Mouse (Mus musculus) urinary bladder, postnatal 10 days (tissue): ENCODE measurements at regions not wholly inside any gene's neighbourhood (a gene's known extent, or its start where the extent isn't known, plus 50 kb on each side); places are given as distances from the start of the nearest gene placed in this dataset.
A peak's percentile ranks its signal among the peaks of the same experiment; 100 is the strongest.

Experiments used
- DNase-seq: peaks from one replicate; pipeline ENCODE4 v3.0.0; 2022; ENCODE audit warnings: low spot score

DNA sequence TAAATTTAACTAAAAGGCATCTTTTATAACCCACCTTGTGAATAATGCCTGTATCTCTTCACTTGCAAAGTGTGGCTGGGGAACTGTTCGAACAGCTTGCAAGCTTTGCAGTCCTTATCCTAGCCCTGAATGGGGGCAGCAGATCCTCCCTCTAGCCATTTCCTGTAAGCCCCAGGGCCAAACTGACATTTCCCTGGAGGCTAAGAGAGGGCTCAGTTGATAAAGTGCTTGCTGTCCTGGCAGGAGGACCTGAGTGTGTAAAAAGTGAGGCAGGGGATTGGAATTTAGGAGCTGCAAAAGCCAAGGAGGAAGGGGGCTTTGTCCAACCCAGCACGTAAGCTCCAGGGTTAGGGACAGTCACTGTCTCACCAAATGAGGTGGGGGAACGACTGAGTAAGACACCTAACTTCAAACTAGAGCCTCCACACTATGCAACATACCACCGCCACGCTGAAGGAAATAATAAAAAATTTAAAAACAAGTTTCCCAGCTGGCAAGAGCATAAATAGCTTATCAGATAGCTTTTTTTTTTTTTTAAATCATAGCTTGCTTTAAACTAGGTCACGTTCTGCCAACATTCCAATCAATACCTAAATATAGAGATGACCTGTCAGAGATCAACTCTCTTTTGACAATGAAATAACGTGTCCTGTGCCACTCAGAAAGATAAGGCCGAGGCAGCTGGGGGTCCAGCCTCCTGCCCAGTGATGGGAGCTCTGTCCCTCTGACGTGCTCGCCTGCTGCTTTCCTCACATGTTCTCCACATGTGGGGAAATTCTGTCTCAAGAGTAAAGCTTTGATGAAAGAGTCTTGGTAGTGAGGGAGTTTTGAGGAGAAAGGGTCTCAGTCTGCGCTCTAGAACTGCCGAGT, 146.0 kb downstream of the Zfp36l1 start:
- no peak for DNase-seq

DNA sequence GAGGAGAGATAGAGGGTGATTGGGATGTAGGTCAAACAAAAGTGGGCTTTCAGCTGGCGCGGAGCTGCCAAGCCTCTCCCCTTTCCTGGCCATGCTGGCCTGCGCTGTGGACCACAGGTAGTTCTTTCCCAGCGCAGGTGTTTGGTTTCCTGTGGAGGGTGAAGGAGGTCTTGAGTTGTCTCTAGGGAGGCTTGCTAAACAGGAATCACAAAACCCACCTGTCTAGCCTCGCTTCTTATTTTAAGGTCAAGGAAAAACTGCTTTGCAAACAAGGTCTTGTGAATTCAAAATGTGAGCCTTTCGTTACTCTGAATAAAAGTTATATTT, 146.6 kb downstream of the Zfp36l1 start:
- no peak for DNase-seq

DNA sequence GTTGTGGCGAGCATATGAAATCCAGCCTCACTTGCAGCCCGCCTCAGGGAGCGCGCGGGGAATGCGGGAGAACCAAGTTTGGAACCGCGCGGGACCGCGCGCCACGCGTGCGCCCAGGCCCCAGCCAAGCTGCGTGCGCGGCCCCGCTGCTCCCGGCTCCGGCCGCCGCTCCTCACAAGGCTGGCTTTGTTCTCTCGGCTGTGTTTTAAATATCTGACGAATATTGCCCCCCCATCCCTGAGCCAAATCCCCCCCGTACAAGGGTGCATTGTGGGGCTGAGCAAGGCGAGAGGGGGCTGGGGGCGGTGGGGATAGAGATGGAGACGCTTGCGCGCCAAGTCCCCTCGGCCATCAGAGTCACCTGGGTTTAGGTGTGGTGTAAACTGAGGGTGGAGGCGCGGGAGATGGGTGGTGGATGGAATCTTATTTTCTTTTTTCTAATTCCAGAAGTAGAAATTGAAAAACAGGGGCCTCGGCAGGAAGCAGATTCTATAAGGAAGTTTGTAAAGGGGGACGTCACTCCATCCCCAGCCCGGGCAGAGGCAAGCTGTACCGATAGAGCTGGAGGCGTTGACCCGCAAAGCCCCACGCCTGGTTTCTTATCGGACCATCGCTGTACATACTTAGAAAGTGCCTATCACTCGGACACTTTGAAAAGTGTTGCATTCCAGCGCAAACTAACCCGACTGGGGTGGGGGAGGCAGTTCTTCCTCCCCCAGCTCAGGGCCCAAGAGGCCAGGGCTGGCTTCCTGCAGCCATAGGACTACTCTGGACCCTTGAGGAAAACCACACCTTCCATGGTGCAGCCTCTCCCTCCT, 147.1 kb downstream of the Zfp36l1 start:
- no peak for DNase-seq

DNA sequence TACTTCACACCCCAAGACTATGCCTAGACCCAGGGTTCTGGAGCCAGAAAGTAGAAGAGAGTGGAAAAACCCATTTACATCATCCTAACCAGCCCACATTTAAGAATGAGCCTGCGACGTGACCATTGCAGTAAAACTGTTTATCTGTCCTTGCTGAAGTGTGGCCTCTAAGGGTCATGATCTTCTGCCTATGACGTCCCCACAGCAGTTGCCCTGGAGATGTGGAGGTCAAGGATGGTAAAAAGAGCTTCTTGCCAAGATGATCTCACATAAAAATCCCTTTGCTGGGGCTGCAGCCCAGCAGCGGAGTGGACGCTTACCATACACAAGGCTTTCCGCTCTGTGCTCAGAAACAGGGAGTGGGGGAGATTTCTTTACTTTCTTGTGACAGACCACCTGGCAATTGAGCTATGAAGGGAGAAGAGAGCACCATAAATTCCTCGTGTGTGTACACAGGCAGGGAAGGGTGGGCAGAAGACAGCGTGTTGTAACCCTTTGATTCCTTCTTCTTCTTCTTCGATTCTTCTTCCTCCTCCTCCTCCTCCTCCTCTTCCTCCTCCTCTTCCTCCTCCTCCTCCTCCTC, 149.3 kb downstream of the Zfp36l1 start:
- no peak for DNase-seq

DNA sequence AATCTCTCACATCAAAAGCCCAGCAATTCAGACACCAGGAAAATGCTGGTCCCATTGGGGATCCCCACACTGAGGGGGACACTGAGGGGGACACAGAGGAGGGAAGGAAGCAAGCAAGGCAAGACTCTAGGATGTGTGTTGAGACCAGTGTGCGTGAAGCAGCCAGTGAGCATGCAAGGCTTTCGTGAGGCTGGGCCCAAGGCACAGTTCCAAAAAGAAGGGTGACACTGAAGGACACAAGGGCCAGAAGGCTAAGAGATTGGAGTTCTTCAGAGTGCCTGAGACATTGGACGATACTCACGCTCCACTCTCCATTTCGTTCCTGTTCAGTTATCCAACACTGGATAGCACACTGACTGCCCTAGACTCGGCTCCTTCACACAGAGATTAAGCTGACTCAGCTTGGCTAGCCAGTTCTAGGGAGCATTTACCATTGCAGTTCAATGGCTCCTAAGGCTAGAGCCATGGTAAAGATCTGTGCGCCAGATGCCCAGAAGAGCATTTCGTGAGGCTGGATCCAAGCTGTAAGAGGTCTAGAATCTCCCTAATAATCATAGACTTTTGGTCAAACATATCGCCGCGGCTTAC, 150.1 kb downstream of the Zfp36l1 start:
- no peak for DNase-seq

DNA sequence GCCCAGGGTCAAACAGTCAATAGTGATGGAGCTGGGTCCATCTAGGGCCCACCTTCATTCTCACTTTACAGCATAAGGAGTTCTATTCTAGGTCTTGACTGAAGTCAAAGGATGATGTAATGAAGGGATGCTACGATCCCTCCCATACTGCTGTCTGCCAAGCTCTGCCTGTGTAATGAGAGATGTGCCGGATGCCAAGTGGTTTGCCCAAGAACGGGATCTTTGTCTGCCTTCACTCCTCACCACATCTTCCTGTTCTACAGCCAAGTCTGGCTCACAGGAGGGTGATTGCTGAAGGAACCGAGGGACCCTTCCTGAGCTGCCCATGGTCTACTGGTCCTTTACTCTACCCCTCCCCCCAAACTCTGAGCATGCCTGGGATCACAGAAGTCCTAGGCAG, 150.9 kb downstream of the Zfp36l1 start:
- no peak for DNase-seq

DNA sequence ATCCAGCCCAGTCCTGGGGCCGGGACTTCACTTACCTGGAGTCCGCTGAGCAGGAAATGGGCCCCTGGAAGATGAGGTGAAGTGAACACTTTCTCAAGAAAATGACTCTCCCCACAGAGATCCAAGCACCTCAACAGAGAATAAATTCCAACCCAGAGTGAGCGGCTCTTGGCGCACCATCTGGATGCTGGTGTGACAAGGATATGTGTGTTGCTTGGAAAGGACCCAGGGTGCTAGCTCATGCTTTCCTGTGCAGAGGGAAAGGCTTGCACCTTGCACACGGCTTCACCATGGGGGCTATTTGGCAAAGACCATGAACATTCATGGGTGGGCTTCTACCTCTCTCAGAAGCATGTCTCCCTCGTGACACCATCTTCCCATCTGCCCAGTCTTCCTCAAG, 151.7 kb downstream of the Zfp36l1 start:
- no peak for DNase-seq

DNA sequence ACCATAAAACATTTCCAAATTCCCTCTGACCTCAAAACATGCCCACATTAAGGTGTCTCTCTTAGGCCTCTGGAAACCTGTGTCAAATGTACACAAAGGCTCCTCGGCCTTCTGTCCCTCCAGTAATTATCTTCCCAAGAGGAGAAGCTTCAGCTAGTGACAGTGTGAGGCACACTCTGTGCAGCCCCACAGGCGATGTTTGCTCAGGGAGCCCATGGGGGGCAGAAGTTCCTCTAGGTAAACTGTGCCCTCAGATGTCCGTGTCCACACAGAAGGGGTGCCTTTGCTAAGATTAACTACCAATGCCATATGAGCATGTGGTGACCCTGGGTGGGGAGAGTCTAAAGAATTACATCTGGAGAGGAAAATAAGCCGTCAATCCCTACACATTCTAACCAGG, 152.4 kb downstream of the Zfp36l1 start:
- no peak for DNase-seq

DNA sequence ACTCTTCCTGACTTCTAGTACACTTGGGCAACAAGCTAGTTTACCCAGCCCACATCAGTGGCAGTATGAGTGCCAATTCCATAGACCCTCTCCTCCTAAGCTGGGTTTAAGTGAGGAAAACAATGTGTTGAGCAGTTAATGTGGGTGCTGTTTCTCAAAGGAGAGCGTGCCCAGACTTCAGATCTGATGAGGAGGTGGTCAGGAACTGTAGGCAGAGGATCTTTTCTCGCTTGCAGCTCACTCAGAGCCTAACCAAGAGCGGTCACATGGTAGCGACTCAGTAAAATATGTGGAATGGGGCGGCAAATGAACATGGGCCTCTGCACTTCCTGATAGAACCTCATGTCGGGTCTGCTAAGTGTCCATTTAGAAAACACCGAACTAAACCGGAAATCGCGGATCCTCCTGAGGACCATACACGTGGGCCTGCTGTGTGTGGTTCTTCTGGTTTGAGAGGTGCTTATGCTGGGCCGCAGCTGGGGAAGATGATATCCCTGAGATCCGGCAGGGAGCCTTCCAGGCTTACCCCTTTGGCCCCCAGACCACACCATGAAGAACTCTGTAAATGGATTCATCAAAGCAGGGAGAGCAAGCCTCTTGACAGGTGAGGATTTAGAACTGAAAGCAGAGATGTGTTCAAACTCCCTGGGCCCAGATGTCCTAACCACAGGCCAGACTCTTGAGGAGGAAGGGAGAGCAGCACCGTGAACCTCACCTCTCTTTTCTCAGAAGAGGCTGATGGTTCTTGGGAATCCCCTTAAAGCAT, 153.1 kb downstream of the Zfp36l1 start:
- DNase-seq = peak; percentile 7

DNA sequence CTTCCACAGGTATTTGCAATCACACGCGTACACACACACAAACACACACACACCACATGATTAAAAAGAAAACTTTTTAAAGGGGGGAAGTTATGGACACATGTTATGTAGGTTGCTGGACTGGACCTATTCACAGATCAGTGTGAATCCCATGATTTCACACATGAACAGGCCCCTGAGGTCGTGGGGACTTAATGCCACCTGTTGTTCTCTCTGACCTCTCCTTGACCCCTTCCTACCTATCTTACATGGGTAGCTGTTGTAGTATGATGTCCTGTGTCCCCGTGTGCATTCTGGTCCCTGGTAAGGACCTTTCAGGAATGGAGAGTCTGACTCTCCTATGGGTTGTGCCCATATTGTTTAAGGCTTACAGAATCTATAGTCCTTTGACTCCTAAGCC, 155.6 kb downstream of the Zfp36l1 start:
- DNase-seq = no peak

DNA sequence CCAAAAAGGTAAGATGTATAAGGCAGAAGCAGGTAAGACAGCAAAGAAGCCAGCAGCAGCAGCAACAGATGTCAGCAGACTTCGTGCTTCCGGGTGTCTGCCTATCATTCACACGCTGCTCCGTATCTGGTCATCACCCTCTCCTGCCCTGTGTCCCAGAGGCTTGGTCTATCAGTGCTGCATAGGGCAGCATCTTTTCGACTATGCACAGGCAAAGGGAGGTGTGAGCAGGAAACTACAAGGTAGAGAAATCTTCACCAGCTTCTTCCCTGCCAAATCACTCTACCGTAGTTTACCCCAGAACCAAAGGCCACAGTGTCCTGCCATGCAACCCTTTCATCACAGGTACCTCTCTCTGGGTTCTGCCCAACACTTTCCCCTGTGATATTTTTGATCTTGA, 156.5 kb downstream of the Zfp36l1 start:
- peak; percentile 2 for DNase-seq

DNA sequence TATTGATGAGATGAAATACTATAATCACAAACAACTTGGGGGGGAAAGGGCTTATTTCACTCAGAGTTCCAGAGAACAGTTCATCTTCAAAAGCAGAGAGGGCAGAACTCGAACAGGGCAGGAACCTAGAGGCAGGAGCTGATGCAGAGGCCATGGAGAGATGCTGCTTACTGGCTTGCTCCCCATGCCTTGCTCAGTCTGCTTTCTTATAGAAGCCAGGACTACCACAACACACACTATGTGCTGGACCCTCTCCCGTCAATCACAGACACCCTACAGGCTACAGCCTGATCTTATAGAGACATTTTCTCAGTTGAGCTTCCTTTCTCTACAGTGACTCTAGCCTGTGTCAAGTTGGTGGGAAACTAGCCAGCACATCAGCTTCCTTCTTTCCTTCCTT, 157.3 kb downstream of the Zfp36l1 start:
- peak; percentile 7 for DNase-seq

DNA sequence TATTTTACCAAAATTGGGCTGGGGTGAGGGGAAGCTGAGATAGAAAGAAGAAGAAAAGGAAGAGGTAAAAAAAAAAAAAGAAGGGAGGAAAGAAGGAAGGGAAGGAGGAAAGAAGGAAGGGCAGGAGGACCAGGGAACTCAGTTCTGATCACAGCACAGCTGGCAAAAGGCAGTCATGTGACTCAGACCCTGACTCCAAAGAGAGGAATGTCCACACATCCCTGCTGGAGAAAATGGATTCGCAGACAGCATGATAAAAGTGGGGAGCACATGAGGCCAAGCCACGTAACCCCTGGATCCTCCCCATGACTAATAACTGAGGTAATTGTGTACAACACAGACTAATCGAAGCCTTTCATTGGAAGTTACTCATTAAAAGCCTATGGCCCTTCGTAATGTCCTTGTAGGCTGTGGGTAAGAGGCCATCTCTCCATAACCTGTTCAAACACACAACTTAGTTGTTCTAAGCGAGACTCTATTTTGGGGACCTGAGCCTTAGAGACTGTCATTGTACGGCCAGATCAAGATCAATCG, 162.2 kb downstream of the Zfp36l1 start:
- DNase-seq = no peak

DNA sequence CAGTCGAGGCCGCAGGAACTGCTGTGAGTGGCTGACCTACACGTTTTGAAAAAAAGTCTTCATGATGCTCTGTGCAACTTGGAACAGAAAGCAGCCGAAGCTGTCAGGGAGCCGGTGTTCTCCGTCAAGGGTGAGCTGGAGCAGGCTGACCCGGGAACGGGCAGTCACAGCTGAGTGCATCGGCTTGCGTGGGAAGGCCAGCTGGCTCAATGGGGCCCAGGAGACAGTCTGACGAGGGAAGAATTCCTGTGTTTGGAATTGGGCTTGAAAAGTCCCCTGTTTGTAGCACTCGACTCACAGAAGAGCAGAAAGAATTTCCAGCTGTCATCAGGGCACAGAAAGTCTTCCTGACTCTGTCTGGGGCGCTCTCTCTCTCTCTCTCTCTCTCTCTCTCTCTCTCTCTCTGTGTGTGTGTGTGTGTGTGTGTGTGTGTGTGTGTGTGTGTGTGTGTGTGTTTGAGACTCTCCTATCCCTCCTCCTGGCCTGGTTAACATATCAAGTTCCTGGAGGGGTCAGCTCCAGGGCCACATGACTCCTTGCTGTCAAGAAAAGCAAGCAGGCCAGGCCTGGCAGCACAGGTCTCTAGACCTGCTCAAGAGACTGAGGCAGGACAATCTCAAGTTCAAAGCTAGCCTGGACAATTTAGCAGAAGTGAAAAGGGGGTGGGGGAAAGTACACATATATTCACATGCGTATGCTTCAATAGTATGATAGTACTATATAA, 163.6 kb downstream of the Zfp36l1 start:
- no peak for DNase-seq

DNA sequence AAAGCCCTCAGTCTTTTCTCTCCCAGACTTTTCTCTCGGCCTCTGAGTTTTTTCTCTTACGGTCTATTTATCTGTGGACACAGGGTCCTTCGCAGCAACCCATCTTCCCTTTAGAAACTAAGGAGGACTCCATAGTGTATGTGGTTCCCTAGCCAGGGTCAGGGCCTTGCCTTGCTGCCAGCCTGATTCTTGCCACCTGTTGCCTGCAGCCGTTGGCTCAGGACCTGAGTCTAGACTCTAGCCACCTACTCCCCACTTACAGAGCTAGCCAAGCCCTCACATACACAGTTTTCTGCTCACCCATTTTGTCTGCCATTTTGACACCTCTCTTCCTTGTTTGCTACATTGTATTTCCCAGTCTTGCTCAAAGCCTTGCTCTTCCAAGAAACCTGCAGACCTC, 165.2 kb downstream of the Zfp36l1 start:
- no peak for DNase-seq

DNA sequence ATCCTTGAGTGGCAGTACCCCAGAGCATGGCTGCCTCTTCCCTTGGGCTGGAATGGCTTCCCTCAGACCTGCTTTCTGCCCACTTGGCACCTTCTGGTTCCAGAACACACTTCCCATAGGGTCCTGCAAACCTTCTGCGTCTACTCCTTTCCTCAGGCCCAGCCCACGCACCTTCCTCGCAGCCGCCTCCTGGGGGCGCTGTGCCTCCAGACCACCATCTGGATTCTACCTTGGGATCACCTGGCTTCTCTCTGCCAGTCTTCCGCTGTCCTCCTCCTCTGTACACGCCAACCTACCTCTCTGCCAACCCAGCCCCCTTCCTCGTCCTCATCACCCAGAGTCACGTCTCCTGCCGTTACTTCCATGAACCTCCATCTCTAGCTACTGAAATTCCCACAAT, 166.0 kb downstream of the Zfp36l1 start:
- DNase-seq = no peak

DNA sequence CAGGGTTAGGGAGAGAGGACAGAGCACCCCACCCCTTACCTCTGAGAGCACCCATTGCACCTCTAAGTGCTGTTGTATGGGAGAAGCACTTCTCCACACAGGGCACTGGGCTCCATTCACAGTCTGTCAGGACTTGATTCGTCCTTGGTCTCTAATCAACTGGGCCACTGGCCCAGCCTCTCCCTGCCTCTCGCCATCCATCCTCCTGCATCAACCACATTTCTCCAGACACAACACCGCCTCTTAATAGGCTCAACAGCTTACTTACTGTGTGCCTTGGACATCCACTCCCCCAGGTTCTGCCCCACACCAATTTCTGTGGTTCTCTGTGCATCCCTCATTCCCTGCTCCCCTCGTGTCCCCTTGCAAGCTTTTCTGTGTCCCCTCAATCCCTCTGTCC, 166.9 kb downstream of the Zfp36l1 start:
- DNase-seq = no peak

DNA sequence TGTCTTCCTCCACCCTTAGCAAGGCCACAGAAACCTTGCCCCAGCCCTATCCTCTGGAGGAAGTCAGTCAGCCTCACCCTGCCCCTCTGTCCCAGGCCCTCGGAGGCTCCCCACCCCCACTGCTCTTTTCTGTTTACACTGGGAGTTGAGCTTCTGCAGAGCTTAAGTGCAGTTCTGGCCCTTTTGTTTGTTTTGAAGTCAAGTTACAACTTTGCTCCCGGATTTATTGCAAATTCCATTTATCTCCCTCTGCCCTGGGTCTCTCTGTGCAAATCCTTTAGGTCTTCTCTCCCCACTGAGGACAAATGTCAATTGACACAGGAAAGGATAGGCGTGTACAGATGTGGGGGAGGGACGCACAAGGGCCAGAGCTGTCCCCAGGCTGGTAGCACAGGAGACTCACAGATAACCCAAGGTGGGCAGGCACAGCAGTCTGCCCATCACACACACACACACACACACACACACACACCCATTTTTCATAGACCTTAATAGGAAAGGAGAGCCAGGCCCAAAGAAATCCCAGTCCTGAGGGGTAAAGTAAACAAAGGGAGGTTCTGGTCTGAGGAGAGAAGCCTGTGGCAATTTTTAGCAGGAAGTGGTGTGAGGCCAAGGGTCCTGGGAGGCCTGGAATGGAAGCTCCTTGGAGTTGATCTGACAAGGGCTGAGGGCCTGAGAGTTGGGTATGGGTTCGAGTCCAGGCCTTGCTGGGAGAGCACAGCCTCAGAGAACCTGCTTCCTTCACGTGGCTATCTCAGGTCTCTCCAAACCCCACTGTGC, 167.9 kb downstream of the Zfp36l1 start:
- no peak for DNase-seq

DNA sequence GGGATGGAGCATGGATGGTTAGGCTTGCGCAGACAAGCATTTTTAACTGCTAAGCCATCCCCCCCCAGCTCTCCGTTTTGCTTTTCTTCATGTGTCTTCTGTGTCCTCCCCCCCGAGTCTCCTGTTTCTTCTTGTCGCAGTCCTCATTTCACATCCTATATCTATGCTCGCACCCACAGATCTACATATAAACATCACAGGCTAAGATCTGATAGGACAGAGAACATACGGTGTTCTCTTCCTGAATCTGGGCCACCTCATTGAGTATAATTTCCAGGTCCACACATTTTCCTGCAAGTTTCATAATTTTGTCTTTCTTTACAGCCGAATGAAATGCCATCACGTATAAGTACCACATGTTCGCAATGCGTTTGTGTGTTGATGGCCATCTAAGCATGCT, 168.7 kb downstream of the Zfp36l1 start:
- no peak for DNase-seq

DNA sequence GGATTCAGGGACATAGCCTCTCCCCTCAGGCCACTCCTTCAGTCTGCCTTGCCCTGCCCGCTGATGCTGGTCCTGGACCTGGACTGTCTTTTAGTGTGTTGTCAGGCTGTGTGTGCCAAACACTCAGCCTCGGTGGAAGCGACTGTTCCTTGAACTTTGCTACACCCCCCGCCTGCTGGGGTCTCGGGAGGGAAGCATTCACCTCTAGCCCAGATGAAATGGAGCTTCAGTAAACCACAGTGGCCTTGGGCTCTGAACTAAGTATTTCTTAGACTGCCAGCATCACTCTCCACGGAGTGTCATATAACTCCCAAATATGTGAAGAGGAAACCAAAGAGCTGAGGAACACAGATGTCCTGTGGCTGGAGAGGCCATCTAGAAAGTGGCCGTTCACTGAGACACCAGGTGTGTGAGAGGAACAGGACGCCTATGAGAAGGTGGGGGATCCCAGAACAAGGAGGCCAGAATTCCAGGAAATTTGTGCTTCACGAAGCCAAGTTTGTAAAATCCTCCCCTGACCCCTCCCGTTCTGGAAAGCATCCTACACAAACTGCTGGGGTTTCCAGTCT, 170.2 kb downstream of the Zfp36l1 start:
- DNase-seq = no peak
